Mouse (Mus musculus) retina, postnatal 7 days (tissue): ENCODE results near the gene Tbc1d7.

Experiments
- DNase-seq: peaks from one replicate; pipeline ENCODE4 v3.0.0-alpha.2; 2012; ENCODE audit warnings: low read depth, low spot score

Gene Tbc1d7

GRCm38 (mm10) chr13:43193932-43194331 is 22.6 kb upstream of the Tbc1d7 start:
- no peak for DNase-seq

- no peak for DNase-seq
Measured at GRCm38 (mm10) chr13:43193266-43193665, 22.0 kb upstream of the Tbc1d7 start.

DNA sequence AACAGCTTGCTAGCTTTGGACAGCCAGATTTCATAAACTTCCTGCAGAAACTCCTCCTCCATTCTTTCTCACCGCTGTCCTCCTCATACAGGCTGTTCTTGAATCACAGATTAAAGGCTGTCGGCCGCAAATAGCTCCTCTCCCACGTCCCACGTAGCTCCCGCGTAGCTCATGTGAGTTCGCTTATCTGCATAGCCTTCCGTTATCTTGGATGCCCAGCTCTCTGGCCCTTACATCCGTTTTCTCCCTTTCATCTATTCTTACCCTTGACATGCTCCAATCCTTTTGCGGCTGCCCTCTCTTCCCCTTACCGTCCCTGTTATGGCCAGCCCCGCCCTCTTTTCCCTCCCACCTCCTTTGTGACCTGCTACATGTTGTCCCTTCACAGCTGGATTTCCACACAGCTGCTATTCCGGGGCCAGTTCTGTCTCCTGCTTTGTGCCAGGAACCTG is 20.5 kb upstream of the Tbc1d7 start:
- DNase-seq = no peak

DNA sequence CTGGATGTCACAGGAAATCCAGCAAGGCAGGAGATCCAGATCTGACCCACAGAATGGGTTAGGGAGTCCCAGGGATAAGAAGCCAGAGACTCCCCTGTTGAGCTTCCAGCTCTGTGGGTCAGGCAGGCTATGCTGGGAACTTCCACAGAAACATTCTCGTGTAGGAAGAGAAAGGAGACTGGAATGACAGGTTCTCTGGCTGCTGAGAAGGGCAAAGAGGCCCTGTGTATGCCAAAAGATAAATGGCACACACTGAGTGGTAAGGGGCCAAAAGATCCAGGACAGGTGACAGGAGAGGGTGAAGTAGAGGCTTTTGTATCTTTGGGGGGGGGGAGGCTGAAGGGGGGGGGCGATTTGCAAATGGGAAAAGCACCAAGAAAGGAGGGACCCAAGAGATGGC is 20.0 kb upstream of the Tbc1d7 start:
- DNase-seq = no peak

GRCm38 (mm10) chr13:43187736-43188135 is 16.4 kb upstream of the Tbc1d7 start:
- no peak for DNase-seq

GRCm38 (mm10) chr13:43183248-43184055 is 12.2 kb upstream of the Tbc1d7 start:
- DNase-seq = no peak

- DNase-seq = peak; percentile 87
Measured at GRCm38 (mm10) chr13:43182465-43183201, 11.3 kb upstream of the Tbc1d7 start.

DNA sequence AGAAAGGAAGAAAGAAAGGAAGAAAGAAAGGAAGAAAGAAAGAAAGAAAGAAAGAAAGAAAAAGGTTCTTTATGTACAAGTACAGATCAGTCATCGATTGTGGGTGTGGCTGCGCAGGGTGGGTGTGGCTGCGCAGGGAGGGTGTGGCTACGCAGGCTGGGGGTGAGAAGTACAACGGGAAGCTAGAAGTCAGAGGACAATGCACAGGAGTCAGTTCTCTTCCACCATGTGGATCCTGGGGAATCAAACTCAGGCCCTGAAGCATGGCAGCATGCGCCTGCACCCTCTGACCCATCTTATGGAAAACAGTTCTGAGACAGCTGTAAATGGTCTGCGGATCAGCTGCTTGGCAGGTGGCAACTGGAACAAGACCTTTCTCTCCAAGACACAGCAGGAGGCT is 9.8 kb upstream of the Tbc1d7 start:
- no peak for DNase-seq

GRCm38 (mm10) chr13:43177317-43177716 is 6.0 kb upstream of the Tbc1d7 start:
- DNase-seq = no peak

- no peak for DNase-seq
Measured at GRCm38 (mm10) chr13:43176676-43177075, 5.4 kb upstream of the Tbc1d7 start.

DNA sequence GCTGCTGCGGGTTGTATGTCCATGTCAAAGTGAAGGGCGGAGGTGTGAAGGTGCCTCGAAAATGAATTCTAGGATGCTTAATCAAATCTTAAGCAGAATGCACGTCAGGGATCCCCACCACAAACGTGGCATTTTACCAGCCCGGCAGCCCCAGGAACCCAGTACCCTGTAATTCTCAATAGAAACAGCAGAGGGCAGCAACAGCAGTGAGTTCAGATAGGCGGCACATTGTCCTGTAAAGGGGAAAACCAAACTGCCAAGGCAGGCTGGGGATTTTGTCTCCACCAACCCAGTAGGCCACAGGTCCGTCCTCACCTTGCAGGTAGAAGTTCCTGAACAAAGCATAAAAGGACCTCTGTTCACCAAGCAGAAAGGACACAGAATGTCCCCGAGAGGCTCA is 2.0 kb upstream of the Tbc1d7 start:
- DNase-seq = peak; percentile 60

GRCm38 (mm10) chr13:43172036-43172713 is 874 bp upstream of the Tbc1d7 start:
- no peak for DNase-seq

DNA sequence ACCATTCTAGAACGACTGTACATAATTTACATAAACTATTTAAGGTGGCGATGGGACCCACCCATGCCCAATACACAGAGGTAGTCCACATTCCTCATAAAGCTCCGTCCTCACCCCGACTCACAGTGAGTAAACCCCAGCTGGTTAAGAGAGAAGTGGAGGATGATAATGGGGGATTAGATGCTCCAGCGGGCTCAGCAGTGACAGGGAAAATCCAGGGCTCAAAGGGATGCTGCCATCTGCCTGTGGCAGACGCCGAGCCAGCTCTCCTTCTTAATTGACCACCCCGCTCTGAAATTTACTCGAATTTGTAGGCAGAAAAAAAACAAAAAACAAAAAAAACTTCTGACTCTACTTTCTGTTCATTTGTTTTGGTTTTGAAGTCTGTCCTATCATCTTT is 3.6 kb downstream of the Tbc1d7 start:
- peak; percentile 40 for DNase-seq

DNA sequence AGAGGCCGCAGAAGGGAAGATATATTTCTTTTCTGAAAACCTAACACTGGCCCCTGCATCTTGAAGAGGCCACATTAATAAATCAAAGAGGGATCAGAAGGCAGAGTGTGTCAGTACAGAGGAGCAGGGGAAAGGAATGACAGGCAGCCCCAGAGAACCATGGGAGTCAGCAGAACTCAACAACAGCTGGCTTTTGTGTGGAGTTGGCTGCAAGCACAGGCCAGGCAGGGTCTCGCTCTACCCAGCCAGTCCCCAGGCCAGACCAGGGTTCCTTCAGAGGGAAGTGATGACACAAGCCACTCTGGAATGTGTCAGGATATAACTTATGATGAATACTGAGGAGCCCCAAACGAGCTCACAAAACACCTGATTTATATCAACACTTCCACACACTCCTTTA is 11.9 kb downstream of the Tbc1d7 start:
- DNase-seq = no peak

- no peak for DNase-seq
Measured at GRCm38 (mm10) chr13:43158281-43158680, 13.0 kb downstream of the Tbc1d7 start.

DNA sequence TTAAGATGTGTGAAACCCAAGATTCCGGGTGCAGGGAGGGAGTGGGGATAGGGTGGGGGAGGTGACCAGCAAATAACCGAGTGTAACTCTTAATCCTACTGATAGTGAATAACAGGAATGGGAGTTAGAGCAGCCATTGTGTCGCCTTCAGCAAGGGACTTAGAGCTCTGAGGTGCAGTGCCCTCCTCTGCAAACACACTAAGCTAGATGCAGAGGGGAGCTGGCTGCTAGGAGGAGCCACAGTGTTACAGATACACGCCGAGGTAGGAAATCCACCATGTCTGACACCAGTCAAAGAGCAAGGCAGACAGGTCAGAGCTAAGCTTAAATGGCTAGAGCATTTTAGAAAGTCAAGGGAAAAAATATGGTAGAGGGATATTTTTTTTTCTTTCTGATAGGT is 13.9 kb downstream of the Tbc1d7 start:
- no peak for DNase-seq

GRCm38 (mm10) chr13:43152005-43152520 is 19.2 kb downstream of the Tbc1d7 start:
- DNase-seq = no peak

DNA sequence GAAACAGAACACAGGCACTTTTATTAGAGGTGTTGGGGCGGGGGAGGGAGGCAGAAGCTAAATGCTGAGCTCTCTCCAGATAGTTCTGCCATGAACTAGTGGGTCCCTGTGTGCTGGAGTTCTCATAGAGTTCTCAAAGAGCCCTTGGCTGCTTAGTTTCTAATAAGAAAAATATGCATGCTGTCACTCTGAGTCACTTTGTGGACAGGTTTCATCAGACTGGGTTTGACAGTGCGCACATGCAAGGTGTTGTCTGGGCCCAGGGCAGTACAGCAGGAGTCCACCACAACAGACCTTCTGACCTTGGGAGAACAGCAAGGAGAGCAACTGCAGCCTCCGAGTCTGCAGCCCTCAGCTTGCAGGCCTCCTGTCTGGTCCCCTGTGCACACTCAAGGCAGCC is 21.6 kb downstream of the Tbc1d7 start:
- DNase-seq = no peak

DNA sequence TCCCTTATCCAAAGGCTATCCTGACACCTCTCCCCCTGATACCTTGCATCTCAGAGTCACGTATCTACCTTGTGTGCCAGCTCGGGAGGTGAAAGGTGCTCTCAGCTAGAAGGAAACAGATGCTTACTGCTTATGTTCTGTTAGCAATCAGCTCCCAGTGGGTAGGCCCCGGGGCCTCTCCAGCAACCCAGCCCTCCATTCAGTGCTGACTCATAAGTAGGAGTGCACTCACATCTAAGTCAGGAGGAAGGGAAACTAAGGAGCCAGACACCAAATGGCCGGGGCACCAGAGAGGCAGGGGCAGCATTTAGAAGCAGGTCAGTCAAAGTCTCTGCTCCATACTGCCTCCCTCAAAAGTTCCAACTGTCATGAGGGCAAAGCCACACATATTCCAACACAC is 22.6 kb downstream of the Tbc1d7 start:
- DNase-seq = no peak

GRCm38 (mm10) chr13:43146515-43147258 is 24.6 kb downstream of the Tbc1d7 start:
- peak; percentile 19 for DNase-seq

DNA sequence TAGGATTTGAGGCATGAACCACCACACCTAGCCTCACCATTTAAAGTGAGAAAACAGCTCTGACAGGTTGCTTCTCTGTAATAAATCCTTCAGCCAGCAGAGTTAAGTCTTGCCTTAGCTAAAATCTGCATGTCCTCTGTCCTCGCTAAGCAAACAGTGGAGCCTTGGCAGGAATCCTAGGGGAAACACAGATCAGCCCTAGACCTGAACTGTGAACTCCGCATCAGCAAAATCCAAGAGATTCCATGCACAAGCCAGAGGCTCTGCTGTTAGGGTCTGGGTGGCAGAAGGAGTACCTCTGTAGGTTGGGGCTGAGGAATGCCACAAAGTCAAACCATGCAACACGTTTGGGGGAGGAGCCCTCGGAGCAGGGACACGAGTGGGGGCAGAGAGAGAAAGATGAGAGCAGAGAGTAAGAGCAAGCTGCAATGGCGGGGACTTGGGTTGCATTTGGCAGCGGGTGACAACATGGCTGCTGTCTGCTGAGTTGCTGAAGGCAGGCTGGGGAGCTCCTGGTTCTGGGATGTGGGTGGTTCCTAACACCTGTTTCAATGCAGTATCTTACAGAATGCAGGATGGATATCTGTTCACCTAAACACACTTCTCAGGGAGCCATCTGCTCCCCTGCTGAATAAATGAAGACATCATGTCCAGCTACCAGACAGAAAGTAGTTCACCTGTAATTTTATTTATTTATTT is 26.4 kb downstream of the Tbc1d7 start:
- no peak for DNase-seq
